Mouse (Mus musculus) erythroblast, embryonic 14.5 days (primary cell): ENCODE measurements around the gene Slc29a3.

Source experiments
- GATA1 ChIP-seq: IDR thresholded peaks from 2 replicates; pipeline ENCODE4 v1.6.1; 2012; ENCODE audit warnings: low read length, inconsistent platforms, mixed read lengths
- TAL1 ChIP-seq: IDR thresholded peaks from 3 replicates; pipeline ENCODE4 v1.6.1; 2012; ENCODE audit warnings: low read length, inconsistent platforms, mixed read lengths

DNA sequence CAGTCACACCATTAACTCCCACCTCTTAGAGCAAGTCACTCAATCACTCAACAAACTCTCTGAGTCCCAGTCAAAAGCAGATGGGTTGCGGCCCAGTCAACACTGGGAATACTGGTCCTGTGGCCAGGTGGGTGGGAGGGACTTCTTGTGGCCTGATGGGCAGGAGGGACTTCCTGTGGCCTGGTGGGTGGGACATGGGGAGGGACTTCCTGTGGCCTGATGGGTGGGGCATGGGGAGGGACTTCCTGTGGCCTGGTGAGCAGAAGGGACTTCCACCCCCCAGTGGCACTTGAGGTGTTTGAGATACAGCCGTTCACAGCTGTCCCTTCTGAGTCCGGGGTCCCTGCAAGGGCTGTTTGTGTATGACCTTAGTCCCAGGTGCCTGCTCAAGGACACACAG lies 84.0 kb downstream of the Slc29a3 start:
- no peak for TF ChIP-seq TAL1
- TF ChIP-seq GATA1 = no peak
